Mouse (Mus musculus) mouse trophoblast stem cell (cell line): ENCODE results near the gene Svop.

Experiments used
- in situ Hi-C, 2 experiments: fragments of 300-500 bp; cut with MseI, MboI; formaldehyde crosslinking; loops; 2 replicates in 1 of 2; 3 replicates in 1 of 2; pipeline ENCODE4 v1.15.1; 2025

Svop gene

GRCm38 (mm10) chr5:114091057-114091807 lies at the start of gene Svop:
TSS of gene Svop (minus strand) at chr5:114091570.
- in situ Hi-C loops = no loop called here

GRCm38 (mm10) chr5:114139175-114139574 lies 47.8 kb upstream of the Svop start:
- in situ Hi-C loops = no loop called here

- in situ Hi-C loops = no loop called here
These were observed 47.2 kb upstream of the Svop start for GRCm38 (mm10) chr5:114138277-114139164.

GRCm38 (mm10) chr5:114137481-114138276 lies 46.3 kb upstream of the Svop start:
- in situ Hi-C loops = no loop called here

GRCm38 (mm10) chr5:114135516-114135915 lies 44.1 kb upstream of the Svop start:
- in situ Hi-C loops = no loop called here

- in situ Hi-C loops = no loop called here
These were observed 42.7 kb upstream of the Svop start for GRCm38 (mm10) chr5:114134091-114134534.

GRCm38 (mm10) chr5:114132841-114133240 lies 41.5 kb upstream of the Svop start:
- in situ Hi-C loops = no loop called here

- in situ Hi-C loops = no loop called here
These were observed 40.1 kb upstream of the Svop start for GRCm38 (mm10) chr5:114131521-114131840.

- in situ Hi-C loops = no loop called here
These were observed 39.5 kb upstream of the Svop start for GRCm38 (mm10) chr5:114130698-114131520.

GRCm38 (mm10) chr5:114130211-114130605 lies 38.8 kb upstream of the Svop start, which contains the start of gene Ung:
TSS of gene Ung (plus strand) at chr5:114130386.
- in situ Hi-C loops = no loop called here

- in situ Hi-C loops = no loop called here
These were observed 38.3 kb upstream of the Svop start for GRCm38 (mm10) chr5:114129550-114130210.

- in situ Hi-C loops = no loop called here
These were observed 36.3 kb upstream of the Svop start, which contains the start of gene Alkbh2 for GRCm38 (mm10) chr5:114127374-114128349. TSS of gene Alkbh2 (minus strand) at chr5:114128218.

- in situ Hi-C loops = no loop called here
These were observed 35.3 kb upstream of the Svop start for GRCm38 (mm10) chr5:114126499-114127244.

GRCm38 (mm10) chr5:114126008-114126407 lies 34.6 kb upstream of the Svop start:
- in situ Hi-C loops = no loop called here

- in situ Hi-C loops = no loop called here
These were observed 28.4 kb upstream of the Svop start for GRCm38 (mm10) chr5:114119806-114120205.

- in situ Hi-C loops = no loop called here
These were observed 25.2 kb upstream of the Svop start for GRCm38 (mm10) chr5:114116586-114116985.

- in situ Hi-C loops = no loop called here
These were observed 23.7 kb upstream of the Svop start for GRCm38 (mm10) chr5:114115030-114115429.

- in situ Hi-C loops = no loop called here
These were observed 22.0 kb upstream of the Svop start for GRCm38 (mm10) chr5:114113334-114113733.
